Mouse (Mus musculus) heart, postnatal 0 days (tissue): Measurements from ENCODE around the gene Asap2.

Source experiments
- CTCF ChIP-seq: IDR thresholded peaks from 2 replicates; pipeline ENCODE4 v1.5.1; 2016; ENCODE audit warnings: antibody characterized with exemption, control low read depth, low read depth
- EP300 ChIP-seq: IDR thresholded peaks from 2 replicates; pipeline ENCODE4 v1.6.1; 2016; ENCODE audit warnings: antibody characterized with exemption, low read depth

- TF ChIP-seq CTCF (no peak), EP300 (no peak)
Measured at GRCm38 (mm10) chr12:21201485-21202269, 211.4 kb downstream of the Asap2 start.
